Mouse (Mus musculus) embryonic facial prominence, embryonic 12.5 days (tissue): Measurements from ENCODE around the gene Glyatl3. TPM values are rescaled to one million over a fixed set of nuclear protein-coding genes. Genes with fewer than 3 reads are reported as not detected.

Experiments used
- ATAC-seq: fragments of 200-750 bp; cut with Nextera tagmentation; 2 replicates; pipeline ENCODE4 v1.8.0; 2017; ENCODE audit not compliant: insufficient number of reproducible peaks, insufficient read depth, low FRiP score, low TSS enrichment
- H3K27ac ChIP-seq: fragments of 300-500 bp; sonication (generic); 2 replicates; pipeline ENCODE4 v1.5.1; 2016; ENCODE audit warnings: mild to moderate bottlenecking
- H3K27me3 ChIP-seq: fragments of 300-500 bp; sonication (generic); 2 replicates; pipeline ENCODE4 v1.6.1; 2016; ENCODE audit warnings: mild to moderate bottlenecking, moderate library complexity
- H3K36me3 ChIP-seq: fragments of 300-500 bp; sonication (generic); 2 replicates; pipeline ENCODE4 v1.6.1; 2016; ENCODE audit warnings: mild to moderate bottlenecking
- H3K4me1 ChIP-seq: fragments of 300-500 bp; sonication (generic); 2 replicates; pipeline ENCODE4 v1.6.1; 2016
- H3K4me2 ChIP-seq: fragments of 300-500 bp; sonication (generic); replicated peaks from 2 replicates; pipeline ENCODE4 v1.6.1; 2016; ENCODE audit warnings: mild to moderate bottlenecking, moderate library complexity
- H3K4me3 ChIP-seq: fragments of 300-500 bp; sonication (generic); 2 replicates; pipeline ENCODE4 v1.5.1; 2016; ENCODE audit warnings: mild to moderate bottlenecking
- H3K9ac ChIP-seq: fragments of 300-500 bp; sonication (generic); 2 replicates; pipeline ENCODE4 v1.6.1; 2016; ENCODE audit warnings: mild to moderate bottlenecking, moderate library complexity
- H3K9me3 ChIP-seq: fragments of 300-500 bp; sonication (generic); 2 replicates; pipeline ENCODE4 v1.6.1; 2016; ENCODE audit warnings: mild to moderate bottlenecking, moderate library complexity
- WGBS: fragments of 180-500 bp; shearing (Covaris S2); methylation state at CpG from one replicate; pipeline ENCODE4 v1.1.7; 2016; 5-methylcytosine and 5-hydroxymethylcytosine counted together
- polyA plus RNA-seq: library from polyadenylated mRNA; unstranded; fragments of >200 nt; fragmentation: Nextera tagmentation; extraction: Ambion mirVana; gene quantifications from 2 replicates; pipeline ENCODE4 v1.2.1, GENCODE M21; 2016

Gene Glyatl3
- polyA plus RNA-seq, 1 experiment from 2014 or later, result 0.38 TPM

- Histone ChIP-seq H3K4me1 (no peaks in the 10 kb centered on the region), H3K27me3 (no peaks in the 10 kb centered on the region), H3K4me2 (no peak overlapping the region), H3K27ac (no peak overlapping the region), H3K4me3 (no peak overlapping the region), H3K9ac (no peak overlapping the region), H3K36me3 (no peaks in the 10 kb centered on the region), H3K9me3 (no peaks in the 10 kb centered on the region)
- no peak for ATAC-seq
- 77% methylated on average over 4 of the region's 4 CpGs for WGBS
Measured at GRCm38 (mm10) chr17:40885155-40885554, 29.0 kb downstream of the Glyatl3 start.

DNA sequence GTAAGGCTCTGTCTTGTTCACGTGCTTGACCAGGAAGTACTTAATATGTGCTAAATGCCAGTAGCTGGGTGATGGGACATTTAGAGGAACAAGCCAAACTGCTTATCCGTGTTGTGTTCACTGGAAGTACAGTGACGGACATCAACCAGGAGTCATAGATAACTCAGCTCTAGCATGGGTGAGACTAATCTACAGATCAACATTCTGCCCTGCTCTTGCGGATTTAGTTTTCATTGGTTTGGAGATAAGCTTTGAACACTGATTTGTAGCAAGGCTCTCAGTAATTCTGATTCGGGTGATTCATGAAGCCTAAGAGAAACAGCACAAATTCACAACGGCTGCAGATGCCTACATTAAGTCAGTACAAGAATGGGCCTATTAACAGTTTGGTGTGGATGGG is 32.0 kb downstream of the Glyatl3 start:
- Histone ChIP-seq H3K4me3 (no peak overlapping the region), H3K27me3 (no peaks in the 10 kb centered on the region), H3K9me3 (no peaks in the 10 kb centered on the region), H3K4me2 (no peak overlapping the region), H3K36me3 (no peaks in the 10 kb centered on the region), H3K9ac (no peak overlapping the region), H3K27ac (no peak overlapping the region), H3K4me1 (no peaks in the 10 kb centered on the region)
- ATAC-seq, result no peak
- WGBS, result 92% methylated on average over 6 of the region's 6 CpGs

GRCm38 (mm10) chr17:40879924-40880691 is 34.0 kb downstream of the Glyatl3 start, which contains the start of gene 9130008F23Rik:
Gene 9130008F23Rik, minus strand, starts transcription at chr17:40880559.
- WGBS, result under 1% methylated on average over 40 of the region's 40 CpGs
- no peaks in the 10 kb centered on the region for H3K4me1 ChIP-seq
- H3K27me3 ChIP-seq, result no peaks in the 10 kb centered on the region
- no peak within 1 kb of the TSS for H3K27ac ChIP-seq
- H3K4me2 ChIP-seq, result peak within 1 kb of the TSS; percentile 91
- H3K9ac ChIP-seq, result peak within 1 kb of the TSS; percentile 59
- no peaks in the 10 kb centered on the region for H3K36me3 ChIP-seq
- peak within 1 kb of the TSS; percentile 56 for H3K4me3 ChIP-seq
- ATAC-seq, result peak; percentile 63
- no peaks in the 10 kb centered on the region for H3K9me3 ChIP-seq

GRCm38 (mm10) chr17:40879528-40879923 is 34.6 kb downstream of the Glyatl3 start:
- peak overlapping the region; percentile 56 for H3K4me3 ChIP-seq
- ATAC-seq, result no peak
- H3K4me2 ChIP-seq, result peak overlapping the region; percentile 91
- H3K9ac ChIP-seq, result peak overlapping the region; percentile 59; the same call in 1 of the 2 replicates
- H3K36me3 ChIP-seq, result no peaks in the 10 kb centered on the region
- no peaks in the 10 kb centered on the region for H3K27me3 ChIP-seq
- WGBS, result 9% methylated on average over 6 of the region's 6 CpGs
- H3K9me3 ChIP-seq, result no peaks in the 10 kb centered on the region
- H3K27ac ChIP-seq, result no peak overlapping the region
- no peaks in the 10 kb centered on the region for H3K4me1 ChIP-seq

GRCm38 (mm10) chr17:40877741-40878140 is 36.4 kb downstream of the Glyatl3 start:
- Histone ChIP-seq H3K4me2 (0 out of 2 replicates have a peak overlapping the region, but pooled peaks have one; percentile 9), H3K36me3 (no peaks in the 10 kb centered on the region), H3K4me1 (no peaks in the 10 kb centered on the region), H3K9me3 (no peaks in the 10 kb centered on the region), H3K27me3 (no peaks in the 10 kb centered on the region), H3K4me3 (no peak overlapping the region), H3K27ac (no peak overlapping the region), H3K9ac (no peak overlapping the region)
- no peak for ATAC-seq
- 43% methylated on average over 3 of the region's 3 CpGs for WGBS

GRCm38 (mm10) chr17:40875568-40875967 is 38.6 kb downstream of the Glyatl3 start:
- 100% methylated on average over 1 of the region's 1 CpGs for WGBS

DNA sequence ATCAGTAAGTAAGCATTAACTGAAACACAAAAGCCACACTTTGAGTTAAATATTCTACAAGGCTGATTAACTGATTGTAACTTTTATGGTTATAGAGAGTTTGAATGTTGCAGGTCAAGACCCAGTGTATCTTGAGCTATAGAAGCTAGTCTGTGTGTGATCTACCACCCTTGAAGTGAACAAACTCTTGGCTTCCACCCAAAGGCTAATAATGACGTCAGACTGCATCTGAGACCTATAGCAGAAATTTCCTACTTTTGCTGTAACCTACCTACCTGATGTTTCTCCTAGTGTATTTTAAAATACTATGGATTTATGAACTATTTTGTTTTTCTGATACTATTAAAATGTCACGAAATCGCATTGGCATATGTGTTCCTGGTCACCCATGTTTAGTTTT is 39.4 kb downstream of the Glyatl3 start:
- H3K4me3 ChIP-seq, result no peak overlapping the region
- no peak for ATAC-seq
- WGBS, result 84% methylated on average over 3 of the region's 3 CpGs

More at GRCm38 (mm10) chr17:40875568-40875967, 38.6 kb downstream of the Glyatl3 start:
- Histone ChIP-seq H3K9ac (no peak overlapping the region), H3K4me3 (no peak overlapping the region), H3K9me3 (no peaks in the 10 kb centered on the region), H3K27ac (no peak overlapping the region), H3K36me3 (no peaks in the 10 kb centered on the region), H3K4me2 (no peak overlapping the region), H3K27me3 (no peaks in the 10 kb centered on the region), H3K4me1 (no peaks in the 10 kb centered on the region)
- no peak for ATAC-seq

DNA sequence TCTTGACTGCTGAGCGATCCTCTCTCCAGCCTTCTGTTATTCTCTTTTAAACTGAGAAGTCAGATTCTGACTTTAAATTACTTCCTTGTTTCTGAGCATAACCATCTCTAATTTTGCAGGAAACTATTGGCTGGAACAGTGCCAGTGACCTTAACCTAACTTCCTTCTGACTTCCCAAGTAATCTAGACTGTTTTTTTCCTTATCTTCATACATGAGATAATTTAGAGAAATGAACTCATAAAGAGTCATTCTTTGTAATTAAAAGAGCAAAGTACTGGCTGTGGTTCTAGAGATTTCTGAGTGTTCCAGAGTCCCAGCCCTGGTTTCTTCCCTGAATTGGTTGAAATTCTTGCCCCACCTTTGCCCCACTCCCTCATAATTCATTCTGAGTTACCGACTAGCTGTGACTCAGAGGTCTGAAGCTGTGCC is 40.6 kb downstream of the Glyatl3 start:
- Histone ChIP-seq H3K36me3 (no peaks in the 10 kb centered on the region), H3K27ac (no peak overlapping the region), H3K9me3 (no peaks in the 10 kb centered on the region), H3K4me1 (no peaks in the 10 kb centered on the region), H3K9ac (no peak overlapping the region), H3K4me2 (no peak overlapping the region), H3K27me3 (no peaks in the 10 kb centered on the region), H3K4me3 (no peak overlapping the region)
- WGBS, result 49% methylated on average over 2 of the region's 2 CpGs
- no peak for ATAC-seq

More for the DNA sequence above, 39.4 kb downstream of the Glyatl3 start:
- Histone ChIP-seq H3K9ac (no peak overlapping the region), H3K27me3 (no peaks in the 10 kb centered on the region), H3K27ac (no peak overlapping the region), H3K36me3 (no peaks in the 10 kb centered on the region), H3K4me1 (no peaks in the 10 kb centered on the region), H3K9me3 (no peaks in the 10 kb centered on the region), H3K4me2 (no peak overlapping the region)

- H3K27me3 ChIP-seq, result no peaks in the 10 kb centered on the region
- no peak for ATAC-seq
- no peak overlapping the region for H3K4me3 ChIP-seq
- no peak overlapping the region for H3K27ac ChIP-seq
- no peak overlapping the region for H3K4me2 ChIP-seq
- no peaks in the 10 kb centered on the region for H3K36me3 ChIP-seq
- WGBS, result 90% methylated on average over 6 of the region's 6 CpGs
- H3K9me3 ChIP-seq, result no peaks in the 10 kb centered on the region
- H3K9ac ChIP-seq, result no peak overlapping the region
- H3K4me1 ChIP-seq, result no peaks in the 10 kb centered on the region
Measured at GRCm38 (mm10) chr17:40872626-40873025, 41.5 kb downstream of the Glyatl3 start.

- Histone ChIP-seq H3K36me3 (no peaks in the 10 kb centered on the region), H3K9me3 (no peaks in the 10 kb centered on the region), H3K4me3 (no peak overlapping the region), H3K27me3 (no peaks in the 10 kb centered on the region), H3K4me1 (no peaks in the 10 kb centered on the region), H3K9ac (no peak overlapping the region), H3K4me2 (no peak overlapping the region), H3K27ac (no peak overlapping the region)
- 79% methylated on average over 10 of the region's 10 CpGs for WGBS
- no peak for ATAC-seq
Measured at GRCm38 (mm10) chr17:40868952-40869747, 45.0 kb downstream of the Glyatl3 start.

GRCm38 (mm10) chr17:40855065-40855464 is 59.1 kb downstream of the Glyatl3 start:
- Histone ChIP-seq H3K9me3 (no peaks in the 10 kb centered on the region), H3K27ac (no peak overlapping the region), H3K36me3 (no peaks in the 10 kb centered on the region), H3K9ac (no peak overlapping the region), H3K27me3 (no peaks in the 10 kb centered on the region), H3K4me3 (no peak overlapping the region), H3K4me1 (no peaks in the 10 kb centered on the region), H3K4me2 (no peak overlapping the region)
- ATAC-seq, result no peak
